Mouse (Mus musculus) hindbrain, embryonic 11.5 days (tissue): ENCODE measurements around the gene Mitf. TPM values are rescaled to one million over a fixed set of nuclear protein-coding genes. Genes with fewer than 3 reads are reported as not detected.

Source experiments
- ATAC-seq: fragments of 200-750 bp; cut with Nextera tagmentation; 2 replicates; pipeline ENCODE4 v1.8.0; 2017; ENCODE audit warnings: mild to moderate bottlenecking, moderate TSS enrichment, moderate library complexity; ENCODE audit not compliant: low FRiP score
- DNase-seq: peaks from one replicate; pipeline ENCODE4 v3.0.0-alpha.2; 2015; ENCODE audit warnings: low spot score
- H3K27ac ChIP-seq: fragments of 300-500 bp; sonication (generic); 2 replicates; pipeline ENCODE4 v1.5.1; 2014; ENCODE audit warnings: mild to moderate bottlenecking, low read depth, low read length
- H3K27me3 ChIP-seq: fragments of 300-500 bp; sonication (generic); 2 replicates; pipeline ENCODE4 v1.6.1; 2014; ENCODE audit warnings: mild to moderate bottlenecking, low read length, moderate library complexity, mixed read lengths; ENCODE audit not compliant: control insufficient read depth, insufficient read depth
- H3K36me3 ChIP-seq: fragments of 300-500 bp; sonication (generic); 2 replicates; pipeline ENCODE4 v1.6.1; 2014; ENCODE audit warnings: mild to moderate bottlenecking, low read length, moderate library complexity, mixed read lengths; ENCODE audit not compliant: control insufficient read depth, insufficient read depth
- H3K4me1 ChIP-seq: fragments of 300-500 bp; sonication (generic); replicated peaks from 2 replicates; pipeline ENCODE4 v1.6.1; 2014; ENCODE audit warnings: low read length, mixed read lengths; ENCODE audit not compliant: control insufficient read depth, insufficient read depth
- H3K4me2 ChIP-seq: fragments of 300-500 bp; sonication (generic); replicated peaks from 2 replicates; pipeline ENCODE4 v1.6.1; 2014; ENCODE audit warnings: mild to moderate bottlenecking, low read depth, low read length
- H3K4me3 ChIP-seq: fragments of 300-500 bp; sonication (generic); 2 replicates; pipeline ENCODE4 v1.5.1; 2014; ENCODE audit warnings: low read depth, low read length
- H3K9ac ChIP-seq: fragments of 300-500 bp; sonication (generic); 2 replicates; pipeline ENCODE4 v1.6.1; 2014; ENCODE audit warnings: low read depth, low read length
- H3K9me3 ChIP-seq: fragments of 300-500 bp; sonication (generic); 2 replicates; pipeline ENCODE4 v1.6.1; 2016; ENCODE audit warnings: low read length; ENCODE audit not compliant: control insufficient read depth
- WGBS: fragments of 180-500 bp; shearing (Covaris S2); extraction: QIAGEN DNeasy Blood & Tissue Kit; methylation state at CpG from one replicate; pipeline ENCODE4 v1.1.7; 2014; 5-methylcytosine and 5-hydroxymethylcytosine counted together
- polyA plus RNA-seq: library from polyadenylated mRNA; unstranded; fragments of >200 nt; fragmentation: Nextera tagmentation; extraction: Ambion mirVana; gene quantifications from 2 replicates; pipeline ENCODE4 v1.2.1, GENCODE M21; 2014

Gene Mitf
- polyA plus RNA-seq, 1 experiment from 2014 or later, result 1.2 TPM

DNA sequence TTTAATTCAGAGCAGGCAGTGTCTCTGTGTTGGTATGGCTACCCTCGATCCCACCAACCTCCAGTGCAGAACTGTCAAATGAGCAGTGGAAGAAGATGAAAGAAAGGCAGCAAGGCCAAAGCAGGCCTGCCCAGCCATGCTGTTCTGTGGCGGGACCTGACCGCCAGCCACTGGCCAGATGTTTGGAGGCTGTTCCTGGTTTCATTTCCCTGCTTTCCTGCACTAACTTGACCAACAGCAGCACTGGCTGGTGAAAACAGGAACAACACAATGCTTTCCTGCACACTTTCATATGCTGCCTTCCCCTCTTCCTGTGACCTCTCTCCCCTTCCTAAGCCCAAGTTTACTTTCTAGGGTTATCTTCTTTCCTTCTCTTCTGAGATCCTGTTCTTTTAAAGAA lies 50.8 kb downstream of the Mitf start:
- no peak for DNase-seq
- H3K4me3 ChIP-seq, result no peak overlapping the region
- H3K36me3 ChIP-seq, result no peaks in the 10 kb centered on the region
- no peaks in the 10 kb centered on the region for H3K27me3 ChIP-seq
- no peak overlapping the region for H3K4me2 ChIP-seq
- 67% methylated on average over 3 of the region's 3 CpGs for WGBS
- H3K9ac ChIP-seq, result no peak overlapping the region
- ATAC-seq, result no peak
- H3K9me3 ChIP-seq, result no peaks in the 10 kb centered on the region
- H3K27ac ChIP-seq, result no peak overlapping the region
- no peaks in the 10 kb centered on the region for H3K4me1 ChIP-seq

DNA sequence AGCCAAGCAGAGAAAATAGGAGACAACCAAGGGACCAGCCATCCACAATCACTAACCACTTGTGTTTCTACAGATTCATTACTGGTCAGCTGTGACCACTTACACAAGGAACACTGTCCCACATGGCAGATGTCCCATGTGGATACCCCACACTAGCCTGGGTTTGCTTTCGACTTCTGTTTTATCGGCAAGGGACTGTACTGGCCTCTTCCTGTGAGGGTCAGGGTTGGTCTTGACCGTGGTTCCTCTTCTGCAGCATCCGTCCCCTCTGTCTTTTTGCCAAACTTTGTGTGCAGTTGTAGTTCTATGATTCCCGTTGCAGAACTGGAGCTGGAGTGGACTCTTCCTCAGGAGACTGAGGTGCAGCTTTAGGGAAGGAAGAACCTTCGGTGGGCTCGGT lies 59.7 kb downstream of the Mitf start:
- DNase-seq (no peak), ATAC-seq (no peak)
- Histone ChIP-seq H3K4me1 (no peaks in the 10 kb centered on the region), H3K9ac (no peak overlapping the region), H3K27me3 (no peaks in the 10 kb centered on the region), H3K4me2 (no peak overlapping the region), H3K4me3 (no peak overlapping the region), H3K27ac (no peak overlapping the region), H3K9me3 (no peaks in the 10 kb centered on the region), H3K36me3 (no peaks in the 10 kb centered on the region)
- 90% methylated on average over 7 of the region's 7 CpGs for WGBS

DNA sequence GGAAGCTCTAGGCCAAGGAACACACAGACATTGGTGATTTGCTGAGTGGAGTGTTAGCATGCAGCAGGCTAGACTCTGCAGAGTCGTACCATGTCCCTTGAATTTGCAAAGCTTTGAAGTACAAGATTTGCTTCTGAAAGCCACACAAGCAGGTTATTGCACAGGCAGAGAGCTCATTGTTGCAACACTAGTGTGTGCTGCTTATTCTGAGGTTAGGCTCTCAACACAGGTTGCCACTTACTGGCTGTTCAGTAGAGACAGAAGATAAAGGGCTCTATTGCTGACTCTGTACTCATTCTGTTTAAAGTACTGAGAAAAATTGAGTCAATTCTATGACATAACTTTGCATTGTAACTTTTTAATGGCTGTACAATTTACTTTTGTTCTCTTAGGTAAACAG lies 61.2 kb downstream of the Mitf start:
- H3K4me3 ChIP-seq, result no peak overlapping the region
- H3K9ac ChIP-seq, result no peak overlapping the region
- H3K4me2 ChIP-seq, result no peak overlapping the region
- ATAC-seq, result no peak
- 90% methylated on average over 1 of the region's 1 CpGs for WGBS
- no peaks in the 10 kb centered on the region for H3K4me1 ChIP-seq
- H3K9me3 ChIP-seq, result no peaks in the 10 kb centered on the region
- H3K27ac ChIP-seq, result no peak overlapping the region
- no peaks in the 10 kb centered on the region for H3K27me3 ChIP-seq
- H3K36me3 ChIP-seq, result no peaks in the 10 kb centered on the region
- DNase-seq, result no peak

DNA sequence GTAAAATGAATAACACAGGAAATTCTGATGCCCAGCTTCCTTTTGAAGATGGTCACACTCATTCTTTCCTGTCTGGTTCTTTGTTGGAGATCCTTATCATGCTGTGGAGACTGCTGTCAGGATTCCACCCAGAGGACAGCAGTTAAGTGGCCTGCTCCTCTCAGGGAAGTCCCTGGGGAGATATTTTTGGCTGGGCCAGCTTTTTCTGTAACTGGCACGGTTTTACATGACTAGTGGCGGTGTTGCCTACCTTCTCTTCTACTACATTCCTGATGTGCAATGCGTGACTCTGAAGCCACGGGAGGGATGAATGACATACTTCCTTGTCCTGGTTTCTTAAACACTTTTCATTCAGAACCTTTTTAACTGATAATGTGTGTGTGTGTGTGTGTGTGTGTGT lies 63.1 kb downstream of the Mitf start:
- Histone ChIP-seq H3K4me2 (no peak overlapping the region), H3K9ac (no peak overlapping the region), H3K9me3 (no peaks in the 10 kb centered on the region), H3K27me3 (no peaks in the 10 kb centered on the region), H3K4me3 (no peak overlapping the region), H3K4me1 (no peaks in the 10 kb centered on the region), H3K27ac (no peak overlapping the region), H3K36me3 (no peaks in the 10 kb centered on the region)
- DNase-seq, result no peak
- WGBS, result 80% methylated on average over 4 of the region's 4 CpGs
- ATAC-seq, result no peak

DNA sequence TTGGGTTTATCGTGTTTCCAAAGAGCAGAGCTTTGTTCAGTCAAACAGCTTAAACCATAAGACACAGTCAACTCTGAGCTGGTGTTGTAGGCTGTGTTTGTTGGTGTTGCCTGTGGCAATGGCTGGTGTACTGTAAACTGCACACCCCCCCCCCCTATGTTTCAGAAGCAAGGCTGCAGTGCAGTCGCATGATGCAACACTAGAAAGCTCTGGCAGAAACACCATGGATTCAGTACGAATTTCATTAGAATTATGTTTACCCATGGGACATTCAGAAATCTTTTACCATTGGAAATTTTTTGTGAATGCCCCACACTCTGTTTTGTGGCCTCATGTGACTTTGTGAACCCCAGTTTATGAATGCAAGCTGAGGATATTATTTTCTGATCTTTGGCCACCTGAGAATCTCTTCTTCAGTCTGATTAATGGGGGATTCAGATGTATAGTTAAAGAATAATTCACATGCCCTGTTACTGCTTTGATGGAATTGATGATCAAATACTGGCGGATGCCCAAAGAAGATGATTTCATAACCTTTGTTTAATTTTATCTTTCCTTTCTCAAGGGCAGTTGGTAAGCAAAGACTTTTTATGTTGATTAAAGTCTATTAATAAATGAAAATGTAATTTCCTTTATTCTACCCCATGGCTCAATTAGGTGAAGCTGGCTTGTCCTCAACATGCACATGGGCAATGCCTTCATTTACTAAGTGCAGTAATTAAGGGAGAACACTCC lies 64.6 kb downstream of the Mitf start:
- H3K27ac ChIP-seq, result no peak overlapping the region
- H3K36me3 ChIP-seq, result no peaks in the 10 kb centered on the region
- H3K4me2 ChIP-seq, result no peak overlapping the region
- WGBS, result 91% methylated on average over 4 of the region's 4 CpGs
- no peak overlapping the region for H3K9ac ChIP-seq
- H3K4me3 ChIP-seq, result no peak overlapping the region
- H3K9me3 ChIP-seq, result no peaks in the 10 kb centered on the region
- no peak for ATAC-seq
- no peaks in the 10 kb centered on the region for H3K27me3 ChIP-seq
- DNase-seq, result no peak
- H3K4me1 ChIP-seq, result no peaks in the 10 kb centered on the region

DNA sequence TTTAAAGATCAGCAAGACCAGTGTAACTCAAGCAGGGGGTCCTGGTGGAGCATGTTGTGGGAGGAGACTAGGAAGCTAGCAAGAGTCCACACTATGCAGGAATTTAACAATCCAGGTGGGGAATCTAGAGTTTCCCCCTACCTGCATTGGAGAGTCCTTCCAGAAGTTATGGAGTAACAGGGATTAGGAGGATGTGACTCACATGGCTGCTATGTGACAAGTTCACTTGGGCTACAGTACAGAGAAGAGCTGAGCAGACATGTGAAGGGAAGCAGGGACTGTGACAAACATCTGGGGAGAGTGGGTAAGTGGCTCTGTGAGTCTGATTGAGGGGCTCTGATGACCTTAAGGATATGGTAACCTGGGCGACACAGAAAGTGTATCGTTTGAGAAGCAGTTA lies 66.2 kb downstream of the Mitf start:
- no peaks in the 10 kb centered on the region for H3K4me1 ChIP-seq
- WGBS, result 88% methylated on average over 2 of the region's 2 CpGs
- H3K9ac ChIP-seq, result no peak overlapping the region
- H3K4me3 ChIP-seq, result no peak overlapping the region
- H3K27me3 ChIP-seq, result no peaks in the 10 kb centered on the region
- H3K4me2 ChIP-seq, result no peak overlapping the region
- no peak overlapping the region for H3K27ac ChIP-seq
- no peaks in the 10 kb centered on the region for H3K36me3 ChIP-seq
- no peak for DNase-seq
- no peaks in the 10 kb centered on the region for H3K9me3 ChIP-seq
- no peak for ATAC-seq

DNA sequence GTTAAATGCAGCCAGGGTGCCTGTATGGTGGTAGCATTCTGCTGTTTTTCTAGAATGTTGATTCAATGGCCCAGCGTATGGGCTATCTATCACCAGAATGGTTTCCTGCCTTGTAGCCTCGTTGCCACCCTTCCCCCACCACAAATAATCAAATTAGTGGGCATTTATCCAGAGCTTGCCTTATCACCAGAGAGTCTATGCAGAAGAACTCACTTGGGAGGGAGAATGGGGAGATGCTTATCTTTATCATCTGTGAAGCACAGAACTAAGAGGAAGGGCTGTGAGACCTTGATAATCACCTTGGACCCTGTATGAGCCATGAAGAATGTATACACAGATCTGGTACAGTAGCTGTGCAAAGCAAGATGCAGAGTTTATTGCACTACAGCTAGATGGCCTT lies 70.1 kb downstream of the Mitf start:
- no peak overlapping the region for H3K4me3 ChIP-seq
- H3K27ac ChIP-seq, result no peak overlapping the region
- no peaks in the 10 kb centered on the region for H3K4me1 ChIP-seq
- H3K27me3 ChIP-seq, result no peaks in the 10 kb centered on the region
- no peaks in the 10 kb centered on the region for H3K36me3 ChIP-seq
- no peak for DNase-seq
- ATAC-seq, result no peak
- no peaks in the 10 kb centered on the region for H3K9me3 ChIP-seq
- H3K9ac ChIP-seq, result no peak overlapping the region
- H3K4me2 ChIP-seq, result no peak overlapping the region
- 74% methylated on average over 2 of the region's 2 CpGs for WGBS

DNA sequence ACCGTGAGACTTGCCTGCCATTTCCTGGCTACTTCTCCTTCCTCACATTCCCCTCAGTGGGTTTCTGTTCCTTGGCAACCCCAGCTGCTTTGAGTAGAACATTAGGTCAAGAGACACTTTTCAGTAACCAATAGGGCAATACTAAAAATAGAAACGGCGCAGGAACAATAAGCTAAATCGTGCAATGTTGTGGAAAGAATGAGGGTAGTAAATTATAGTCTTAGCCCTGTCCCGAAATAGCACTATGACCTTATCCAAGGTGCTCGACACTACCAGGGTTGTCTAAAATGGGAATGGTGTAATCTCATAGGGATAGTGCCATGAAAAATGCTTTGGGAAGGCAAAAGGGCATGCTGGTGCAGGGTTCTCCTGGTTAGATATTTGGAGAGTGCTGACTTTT lies 70.6 kb downstream of the Mitf start:
- Histone ChIP-seq H3K4me1 (no peaks in the 10 kb centered on the region), H3K27me3 (no peaks in the 10 kb centered on the region), H3K9ac (no peak overlapping the region), H3K27ac (no peak overlapping the region), H3K4me3 (no peak overlapping the region), H3K36me3 (no peaks in the 10 kb centered on the region), H3K4me2 (no peak overlapping the region), H3K9me3 (no peaks in the 10 kb centered on the region)
- WGBS, result 71% methylated on average over 6 of the region's 6 CpGs
- DNase-seq, result peak; percentile 14
- no peak for ATAC-seq

DNA sequence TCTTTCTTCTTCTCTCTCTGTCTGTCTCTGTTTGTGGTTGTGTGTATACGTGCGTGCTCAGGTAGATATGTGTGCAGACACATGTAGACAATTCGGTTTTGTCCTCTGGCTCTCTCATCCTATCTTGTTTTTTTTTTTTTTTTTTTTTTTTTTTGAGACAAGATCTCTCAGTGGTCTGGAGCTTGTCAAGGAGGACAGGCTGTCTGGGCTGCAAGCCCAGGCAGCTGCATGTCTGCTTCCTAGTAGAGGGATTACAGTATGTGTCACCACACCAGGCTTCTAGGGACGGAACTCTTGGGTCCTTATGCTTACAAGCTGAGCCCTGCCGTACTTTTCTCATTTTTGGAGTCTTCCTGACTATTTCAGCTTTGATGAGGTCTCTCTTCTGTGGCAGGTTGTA lies 73.5 kb downstream of the Mitf start:
- Histone ChIP-seq H3K36me3 (no peaks in the 10 kb centered on the region), H3K4me1 (no peaks in the 10 kb centered on the region), H3K27me3 (no peaks in the 10 kb centered on the region), H3K4me3 (no peak overlapping the region), H3K27ac (no peak overlapping the region), H3K9me3 (no peaks in the 10 kb centered on the region), H3K4me2 (no peak overlapping the region), H3K9ac (no peak overlapping the region)
- 87% methylated on average over 5 of the region's 5 CpGs for WGBS
- ATAC-seq, result no peak
- DNase-seq, result no peak
